Mouse (Mus musculus): ENCODE measurements at regions not wholly inside any gene's neighbourhood (a gene's known extent, or its start where the extent isn't known, plus 50 kb on each side); places are given as distances from the start of the nearest gene placed in this dataset.
"Not testable (repeated sequence)": the region's sequence is repeated elsewhere in the genome, so short reads cannot be mapped to it uniquely, and the experiment has no call there.

GRCm38 (mm10) chr8:39833251-39833650 is 841.6 kb upstream of the Adam24 start:
- no peak for DNase-seq

- DNase-seq, result no peak
These were observed 828.0 kb upstream of the Adam24 start for GRCm38 (mm10) chr8:39846854-39847253.

- no peak for DNase-seq
These were observed 812.3 kb upstream of the Adam24 start for GRCm38 (mm10) chr8:39862544-39862943.

GRCm38 (mm10) chr8:39902251-39902650 is 772.6 kb upstream of the Adam24 start:
- DNase-seq, result no peak

- no peak for DNase-seq
These were observed 762.0 kb upstream of the Adam24 start for GRCm38 (mm10) chr8:39912926-39913325.

GRCm38 (mm10) chr8:39921336-39921735 is 753.5 kb upstream of the Adam24 start:
- no peak for DNase-seq

- no peak for DNase-seq
These were observed 751.1 kb upstream of the Adam24 start for GRCm38 (mm10) chr8:39923741-39924140.

- DNase-seq, result no peak
These were observed 724.5 kb upstream of the Adam24 start for GRCm38 (mm10) chr8:39950178-39950896.

GRCm38 (mm10) chr8:39954497-39954896 is 720.4 kb upstream of the Adam24 start:
- DNase-seq, result no peak

GRCm38 (mm10) chr8:39954924-39955323 is 720.0 kb upstream of the Adam24 start:
- no peak for DNase-seq

- DNase-seq, result peak in 1 of 2 experiments; percentile 35
These were observed 669.6 kb upstream of the Adam24 start for GRCm38 (mm10) chr8:40005207-40005837.

- DNase-seq, result no peak
These were observed 655.5 kb upstream of the Adam24 start for GRCm38 (mm10) chr8:40019281-40019943.

- DNase-seq, result no peak
These were observed 610.7 kb upstream of the Adam24 start for GRCm38 (mm10) chr8:40064145-40064544.

- no peak for DNase-seq
These were observed 603.7 kb upstream of the Adam24 start for GRCm38 (mm10) chr8:40071131-40071530.

GRCm38 (mm10) chr8:40080976-40081375 is 593.9 kb upstream of the Adam24 start:
- not testable (repeated sequence) for DNase-seq

- DNase-seq, result no peak
These were observed 590.7 kb upstream of the Adam24 start for GRCm38 (mm10) chr8:40084129-40084528.

- no peak for DNase-seq
These were observed 585.5 kb upstream of the Adam24 start for GRCm38 (mm10) chr8:40089377-40089776.

GRCm38 (mm10) chr8:40124402-40124801 is 550.5 kb upstream of the Adam24 start:
- peak; percentile 8 to 15 for DNase-seq

- peak in 1 of 2 experiments; percentile 1 for DNase-seq
These were observed 547.7 kb upstream of the Adam24 start for GRCm38 (mm10) chr8:40127141-40127540.

- peak; percentile 1 to 13 for DNase-seq
These were observed 542.1 kb upstream of the Adam24 start for GRCm38 (mm10) chr8:40132662-40133257.

- DNase-seq, result peak; percentile 18 to 82
These were observed 523.7 kb upstream of the Adam24 start for GRCm38 (mm10) chr8:40150911-40151797.

- DNase-seq, result no peak
These were observed 522.4 kb upstream of the Adam24 start for GRCm38 (mm10) chr8:40152451-40152850.
